Mouse (Mus musculus) ES-Bruce4 (cell line): ENCODE results near the gene Tcf7l2. TPM values are rescaled to one million over a fixed set of nuclear protein-coding genes. Genes with fewer than 3 reads are reported as not detected.

ENCODE experiments used
- H3K27ac ChIP-seq: 2 replicates; pipeline ENCODE4 v1.5.1; 2012; ENCODE audit warnings: low read length, inconsistent platforms; ENCODE audit not compliant: insufficient read depth
- H3K27me3 ChIP-seq: 2 replicates; pipeline ENCODE4 v1.6.1; 2012; ENCODE audit warnings: mild to moderate bottlenecking, low read length, inconsistent platforms; ENCODE audit not compliant: control insufficient read depth, poor library complexity, insufficient read depth, severe bottlenecking
- H3K36me3 ChIP-seq: 2 replicates; pipeline ENCODE4 v1.6.1; 2012; ENCODE audit warnings: inconsistent platforms, mild to moderate bottlenecking, low read length, moderate library complexity; ENCODE audit not compliant: control insufficient read depth, poor library complexity, insufficient read depth, severe bottlenecking
- H3K4me1 ChIP-seq: one replicate; pipeline ENCODE4 v1.8.1; 2011; ENCODE audit warnings: low read length; ENCODE audit not compliant: control insufficient read depth, insufficient read depth
- H3K4me3 ChIP-seq: 2 replicates; pipeline ENCODE4 v1.5.1; 2011; ENCODE audit warnings: low read depth, mild to moderate bottlenecking, low read length
- H3K9ac ChIP-seq: 2 replicates; pipeline ENCODE4 v1.6.1; 2012; ENCODE audit warnings: low read depth, mild to moderate bottlenecking, inconsistent platforms; ENCODE audit not compliant: poor library complexity, severe bottlenecking
- H3K9me3 ChIP-seq: replicated peaks from 2 replicates; pipeline ENCODE4 v1.6.1; 2012; ENCODE audit warnings: mild to moderate bottlenecking, low read length, inconsistent platforms; ENCODE audit not compliant: control insufficient read depth, poor library complexity, insufficient read depth, severe bottlenecking
- CTCF ChIP-seq: IDR thresholded peaks from one replicate; pipeline ENCODE4 v1.8.1; 2011; ENCODE audit warnings: low read depth, low read length
- EP300 ChIP-seq: IDR thresholded peaks from 2 replicates; pipeline ENCODE4 v1.6.1; 2011; ENCODE audit warnings: low read depth, low read length; ENCODE audit not compliant: insufficient read depth
- POLR2A ChIP-seq: IDR thresholded peaks from one replicate; pipeline ENCODE4 v1.8.1; 2011; ENCODE audit warnings: low read length; ENCODE audit not compliant: insufficient read depth
- polyA plus RNA-seq: library from polyadenylated mRNA; stranded (reverse); fragments of >200 nt; gene quantifications from 2 replicates; pipeline ENCODE4 v1.2.4, GENCODE M21; 2011; ENCODE audit warnings: low read depth; ENCODE audit not compliant: missing spikeins, insufficient read depth, insufficient read length

Gene Tcf7l2
- polyA plus RNA-seq, 1 experiment = 23.8 TPM

DNA sequence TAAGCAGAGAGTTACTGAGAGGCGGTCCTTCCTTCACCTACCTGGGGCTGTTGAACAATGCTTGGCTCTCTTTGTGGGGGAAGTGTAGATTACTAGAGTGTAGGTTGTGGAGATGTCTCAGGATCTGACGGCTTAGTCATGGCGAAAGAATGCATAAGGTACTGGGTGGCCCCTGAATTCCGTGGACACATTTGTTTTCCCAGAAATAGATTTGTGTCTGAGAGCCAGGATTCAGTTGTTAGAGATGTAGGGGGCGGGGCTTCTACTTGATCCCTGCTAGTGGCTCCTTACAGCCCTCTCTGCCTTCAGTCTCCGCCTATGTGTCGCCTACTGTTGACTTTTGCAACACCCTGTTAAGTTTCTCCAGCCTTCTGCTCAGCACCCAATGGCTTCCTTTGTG is 12.7 kb downstream of the Tcf7l2 start:
- Histone ChIP-seq H3K9me3 (no peaks in the 10 kb centered on the region; the same call in 1 of the 2 replicates), H3K27ac (no peak overlapping the region), H3K4me3 (no peak overlapping the region), H3K4me1 (peaks cover 4% of the 10 kb centered on the region), H3K9ac (no peak overlapping the region), H3K27me3 (no peaks in the 10 kb centered on the region), H3K36me3 (no peaks in the 10 kb centered on the region)
- TF ChIP-seq EP300 (no peak), CTCF (no peak), POLR2A (no peak)

DNA sequence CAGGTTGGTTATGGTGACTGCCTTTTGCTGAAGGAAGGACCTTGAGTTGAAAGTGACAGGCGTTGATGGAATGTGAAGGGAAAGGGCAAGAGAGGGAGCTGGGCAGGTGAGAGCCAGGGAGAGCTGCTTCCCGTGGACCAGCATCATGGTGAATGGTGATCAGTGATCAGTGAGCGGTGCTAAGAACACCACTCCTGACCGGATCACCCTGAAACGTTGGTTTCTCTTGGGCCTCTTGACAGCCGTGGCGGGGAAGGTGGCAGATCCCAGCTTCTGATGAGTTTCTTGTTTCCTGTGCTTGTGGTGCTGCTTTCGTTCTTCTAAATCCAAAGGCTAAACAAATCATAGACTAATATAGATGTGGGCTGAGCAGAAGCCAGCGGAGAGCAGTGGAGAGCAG is 13.8 kb downstream of the Tcf7l2 start:
- TF ChIP-seq EP300 (no peak), POLR2A (no peak), CTCF (no peak)
- Histone ChIP-seq H3K4me1 (peaks cover 2% of the 10 kb centered on the region), H3K27ac (no peak overlapping the region), H3K27me3 (no peaks in the 10 kb centered on the region), H3K36me3 (no peaks in the 10 kb centered on the region), H3K4me3 (no peak overlapping the region), H3K9me3 (no peaks in the 10 kb centered on the region), H3K9ac (no peak overlapping the region)

DNA sequence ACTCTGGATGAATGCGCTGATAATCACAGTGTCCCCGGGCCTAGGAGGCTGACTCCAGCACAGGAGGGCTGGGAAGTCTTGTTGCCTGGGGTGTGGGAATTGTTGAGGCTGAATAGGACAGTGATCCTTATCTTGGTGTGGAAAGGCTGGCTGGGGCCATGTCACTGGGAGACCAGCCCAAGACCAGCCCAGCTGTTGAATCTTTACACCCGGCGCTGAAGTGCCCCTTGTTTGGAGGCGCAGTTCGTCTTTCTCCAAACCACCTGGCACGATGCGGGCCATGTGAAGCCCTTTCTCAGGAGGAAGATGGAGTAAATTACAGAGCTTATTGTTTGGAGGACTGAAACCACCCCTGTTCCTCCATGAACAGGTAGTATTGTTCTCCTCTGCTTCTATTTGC is 15.1 kb downstream of the Tcf7l2 start:
- peaks cover 2% of the 10 kb centered on the region for H3K4me1 ChIP-seq
- no peak for TF ChIP-seq EP300
- TF ChIP-seq POLR2A = no peak
- TF ChIP-seq CTCF = no peak
- no peaks in the 10 kb centered on the region for H3K9me3 ChIP-seq
- H3K27me3 ChIP-seq = no peaks in the 10 kb centered on the region
- no peak overlapping the region for H3K9ac ChIP-seq
- no peak overlapping the region for H3K4me3 ChIP-seq
- H3K36me3 ChIP-seq = no peaks in the 10 kb centered on the region
- no peak overlapping the region for H3K27ac ChIP-seq

DNA sequence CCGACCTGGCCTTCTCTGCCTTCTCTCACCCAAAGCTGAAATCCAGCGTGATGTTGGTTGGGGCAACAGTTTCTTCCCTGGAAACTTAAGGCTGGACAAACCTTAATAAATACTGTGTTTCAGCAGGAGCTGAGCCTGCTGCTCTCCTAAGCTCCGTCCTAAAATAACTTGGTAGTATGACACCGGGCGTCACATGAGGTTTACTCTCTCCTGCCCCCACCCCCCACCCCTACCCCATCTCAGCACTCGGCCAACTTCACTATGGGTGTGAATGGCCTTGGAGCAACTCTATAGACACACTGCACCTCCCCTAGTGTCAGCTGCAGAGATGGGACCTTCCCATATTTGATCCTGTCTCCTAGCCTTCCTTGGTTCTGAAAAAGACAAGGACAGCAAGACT is 15.8 kb downstream of the Tcf7l2 start:
- H3K9me3 ChIP-seq = no peaks in the 10 kb centered on the region
- no peak for TF ChIP-seq CTCF
- TF ChIP-seq POLR2A = no peak
- no peak for TF ChIP-seq EP300
- H3K4me1 ChIP-seq = peaks cover 2% of the 10 kb centered on the region
- H3K9ac ChIP-seq = no peak overlapping the region
- H3K27me3 ChIP-seq = no peaks in the 10 kb centered on the region
- H3K27ac ChIP-seq = no peak overlapping the region
- H3K36me3 ChIP-seq = no peaks in the 10 kb centered on the region
- H3K4me3 ChIP-seq = no peak overlapping the region

DNA sequence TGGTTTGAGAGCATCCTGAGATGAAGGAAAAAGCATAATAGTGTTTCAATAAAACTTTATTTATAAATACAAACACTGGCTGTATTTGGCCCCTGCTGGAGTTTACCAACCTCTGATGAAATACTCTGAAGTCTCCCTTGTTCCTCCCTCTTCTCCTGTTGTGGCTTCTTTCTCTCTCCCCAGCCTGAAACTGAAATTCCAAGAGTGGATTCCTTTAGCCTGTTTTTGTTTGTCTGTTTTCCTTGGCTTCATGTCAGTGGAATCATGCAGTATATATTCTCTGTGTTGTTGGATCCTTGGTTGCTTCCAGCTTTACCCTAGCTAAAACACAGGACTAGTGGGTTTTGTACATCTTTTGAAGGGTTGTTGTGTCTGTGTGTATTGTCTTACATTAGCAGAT is 16.5 kb downstream of the Tcf7l2 start:
- Histone ChIP-seq H3K27ac (no peak overlapping the region), H3K9me3 (no peaks in the 10 kb centered on the region), H3K27me3 (no peaks in the 10 kb centered on the region), H3K4me1 (peaks cover 2% of the 10 kb centered on the region), H3K4me3 (no peak overlapping the region), H3K36me3 (no peaks in the 10 kb centered on the region), H3K9ac (no peak overlapping the region)
- no peak for TF ChIP-seq CTCF
- no peak for TF ChIP-seq POLR2A

DNA sequence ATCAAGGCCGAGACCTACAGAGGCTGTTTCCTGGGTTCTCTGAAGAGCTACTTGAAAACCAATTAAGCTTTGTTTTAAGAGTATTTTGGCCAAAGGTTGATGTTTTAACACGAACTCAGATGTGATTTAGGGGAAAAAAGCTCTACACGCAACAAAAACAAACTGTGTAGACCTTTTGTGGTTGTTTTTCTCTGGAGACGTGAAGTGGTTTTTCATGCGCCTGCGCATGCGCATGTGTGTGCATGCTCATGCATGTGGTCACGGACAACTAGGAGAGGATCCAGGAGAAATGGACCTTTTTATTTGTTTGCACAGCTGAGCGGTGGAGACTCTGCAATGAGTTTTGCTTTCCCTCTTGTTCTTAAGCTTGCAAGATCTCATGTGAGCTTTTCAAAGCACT is 17.4 kb downstream of the Tcf7l2 start:
- Histone ChIP-seq H3K4me3 (no peak overlapping the region), H3K9me3 (no peaks in the 10 kb centered on the region), H3K36me3 (no peaks in the 10 kb centered on the region), H3K27ac (no peak overlapping the region), H3K9ac (no peak overlapping the region), H3K4me1 (peaks cover 2% of the 10 kb centered on the region), H3K27me3 (no peaks in the 10 kb centered on the region)
- TF ChIP-seq EP300 (no peak), POLR2A (no peak), CTCF (no peak)

DNA sequence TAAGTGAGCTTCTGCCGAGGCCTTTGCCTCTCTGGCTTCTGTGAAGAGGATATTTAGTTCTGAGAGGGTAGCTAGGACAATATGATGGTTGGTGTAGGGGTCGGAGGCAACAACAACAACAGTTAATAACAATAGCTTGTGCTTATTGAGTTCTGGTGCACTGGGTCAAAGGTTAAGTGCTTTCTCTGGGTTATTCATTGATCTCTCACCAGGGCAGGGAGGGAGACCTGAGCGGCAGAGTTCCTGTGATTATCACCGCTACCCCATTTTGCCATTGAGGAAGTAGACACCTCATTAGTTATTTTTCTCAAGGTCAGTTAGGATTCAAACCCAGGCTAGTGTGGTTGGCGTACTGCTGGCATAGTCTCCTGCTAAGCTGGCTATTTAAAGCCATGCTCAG is 19.5 kb downstream of the Tcf7l2 start:
- no peak overlapping the region for H3K27ac ChIP-seq
- TF ChIP-seq EP300 (no peak), CTCF (no peak), POLR2A (no peak)
- H3K9ac ChIP-seq = no peak overlapping the region
- no peak overlapping the region for H3K4me3 ChIP-seq
- no peaks in the 10 kb centered on the region for H3K4me1 ChIP-seq
- no peaks in the 10 kb centered on the region for H3K36me3 ChIP-seq
- H3K27me3 ChIP-seq = no peaks in the 10 kb centered on the region
- H3K9me3 ChIP-seq = no peaks in the 10 kb centered on the region
